Mouse (Mus musculus) olfactory bulb, adult 2 months (tissue): ENCODE data around the gene N4bp3. TPM values are rescaled to one million over a fixed set of nuclear protein-coding genes. Genes with fewer than 3 reads are reported as not detected.

Experiments
- H3K27ac ChIP-seq: fragments of 200-500 bp; 2 replicates; pipeline ENCODE4 v1.5.1; 2012; ENCODE audit warnings: low read depth, low read length; ENCODE audit not compliant: insufficient read depth
- H3K4me1 ChIP-seq: fragments of 200-500 bp; 2 replicates; pipeline ENCODE4 v1.6.1; 2012; ENCODE audit warnings: low read length; ENCODE audit not compliant: control insufficient read depth, insufficient read depth
- H3K4me3 ChIP-seq: fragments of 200-500 bp; 2 replicates; pipeline ENCODE4 v1.5.1; 2012; ENCODE audit warnings: mild to moderate bottlenecking, low read depth, low read length, moderate library complexity; ENCODE audit not compliant: insufficient read depth
- CTCF ChIP-seq: fragments of 200-500 bp; IDR thresholded peaks from 2 replicates; pipeline ENCODE4 v1.5.1; 2012; ENCODE audit warnings: low read depth, mild to moderate bottlenecking, low read length, moderate library complexity; ENCODE audit not compliant: insufficient read depth
- POLR2A ChIP-seq: fragments of 200-500 bp; IDR thresholded peaks from 2 replicates; pipeline ENCODE4 v1.6.1; 2012; ENCODE audit warnings: mild to moderate bottlenecking, low read depth, low read length, moderate library complexity; ENCODE audit not compliant: insufficient read depth
- WGBS: fragments of 180-500 bp; shearing (Covaris S2); methylation state at CpG from one replicate; pipeline ENCODE4 v1.1.7; 2018; 5-methylcytosine and 5-hydroxymethylcytosine counted together
- polyA plus RNA-seq: library from polyadenylated mRNA; stranded (reverse); fragments of >200 nt; gene quantifications from 2 replicates; pipeline ENCODE4 v1.2.4, GENCODE M21; 2012; ENCODE audit warnings: low replicate concordance; ENCODE audit not compliant: missing spikeins, insufficient read depth, insufficient read length

Gene N4bp3
- polyA plus RNA-seq, 1 experiment = not detected

DNA sequence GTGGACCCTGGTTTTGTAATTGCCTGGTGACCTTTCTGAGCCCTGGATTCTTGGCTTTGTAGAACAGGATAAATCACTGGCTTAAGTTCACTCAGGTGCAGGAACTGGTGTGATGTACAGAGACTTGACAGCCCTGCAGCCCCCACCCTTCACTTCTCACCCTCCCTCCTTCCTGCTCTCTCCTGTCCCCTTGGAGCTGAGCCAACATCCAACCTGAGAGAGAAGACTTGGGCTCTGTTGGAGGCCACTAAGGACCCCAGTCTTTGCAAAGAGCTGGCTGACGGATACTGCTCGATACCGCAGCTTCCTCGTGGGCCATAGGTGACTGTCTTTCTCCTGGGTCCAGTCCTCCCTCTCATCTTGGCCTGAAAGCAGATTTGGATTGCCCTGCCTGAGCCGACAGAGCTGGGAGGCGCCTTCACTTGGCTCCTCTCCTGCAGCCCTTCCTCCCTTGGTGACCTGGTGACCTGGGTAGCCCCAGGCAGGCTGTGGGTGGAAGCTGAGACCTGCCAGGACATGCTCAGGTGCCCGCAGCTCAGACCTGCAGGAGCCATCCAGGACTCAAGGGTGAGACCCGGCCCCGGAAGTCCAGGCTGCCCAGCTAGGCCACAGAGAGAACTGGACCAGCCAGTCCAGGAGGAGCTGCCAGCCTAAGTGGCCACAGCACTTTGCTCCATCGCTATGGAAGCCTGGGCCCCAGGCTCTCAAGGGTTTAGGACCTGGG lies 6.3 kb upstream of the N4bp3 start:
- Histone ChIP-seq H3K27ac (no peak overlapping the region), H3K4me3 (no peak overlapping the region), H3K4me1 (peaks cover 9% of the 10 kb centered on the region)
- 88% methylated on average over 10 of the region's 10 CpGs for WGBS
- TF ChIP-seq POLR2A (no peak), CTCF (0 out of 2 replicates have a peak, but pooled peaks have one; percentile 5)

DNA sequence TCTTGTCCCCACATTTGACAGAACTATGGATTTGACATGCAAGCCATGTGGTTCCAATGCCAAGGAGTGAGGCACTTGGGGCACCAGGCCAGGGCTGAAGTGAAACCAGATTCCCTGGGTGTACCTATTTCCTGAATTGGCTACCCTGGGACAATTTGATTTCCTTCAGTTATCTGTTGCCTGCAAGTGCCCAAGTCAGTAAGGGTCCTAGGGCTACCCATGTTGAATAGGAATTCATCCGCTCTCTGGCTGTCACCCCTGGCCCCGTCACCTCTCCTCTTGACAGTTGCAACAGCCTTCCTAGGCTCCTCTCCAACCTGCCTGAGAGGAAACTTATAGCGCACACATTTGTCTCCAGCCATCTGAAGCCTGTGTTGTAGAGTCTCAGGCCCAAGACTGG lies 4.2 kb upstream of the N4bp3 start:
- 96% methylated on average over 3 of the region's 3 CpGs for WGBS
- no peak overlapping the region for H3K27ac ChIP-seq
- H3K4me1 ChIP-seq = peaks cover 20% of the 10 kb centered on the region
- no peak overlapping the region for H3K4me3 ChIP-seq
- TF ChIP-seq POLR2A = no peak
- TF ChIP-seq CTCF = no peak

DNA sequence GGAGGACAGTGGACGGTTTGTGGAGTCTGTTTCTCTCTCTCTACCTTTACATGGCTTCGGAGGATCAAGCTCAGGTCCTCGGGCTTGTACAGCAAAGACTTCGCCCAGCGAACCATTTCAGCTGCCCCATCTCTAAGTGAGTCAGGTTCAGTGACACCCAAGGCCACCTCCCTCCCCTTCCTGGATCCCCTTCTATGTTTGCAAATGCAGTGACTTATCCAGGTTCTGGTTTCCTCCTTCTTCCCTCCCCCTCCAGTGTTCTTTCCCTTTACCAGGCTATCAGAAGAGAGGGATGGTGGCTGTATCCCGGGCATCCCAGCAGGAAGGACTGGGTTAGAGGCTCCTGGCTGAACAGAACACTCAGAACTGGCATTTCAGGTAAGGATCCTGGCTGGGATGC lies 3.1 kb upstream of the N4bp3 start:
- H3K4me3 ChIP-seq = no peak overlapping the region
- TF ChIP-seq POLR2A = no peak
- TF ChIP-seq CTCF = no peak
- 89% methylated on average over 6 of the region's 6 CpGs for WGBS
- no peak overlapping the region for H3K27ac ChIP-seq
- H3K4me1 ChIP-seq = peaks cover 25% of the 10 kb centered on the region

GRCm38 (mm10) chr11:51652889-51653418 lies 2.3 kb upstream of the N4bp3 start:
- no peak overlapping the region for H3K4me3 ChIP-seq
- WGBS = 91% methylated on average over 4 of the region's 4 CpGs
- TF ChIP-seq POLR2A (no peak), CTCF (no peak)
- H3K27ac ChIP-seq = no peak overlapping the region
- peaks cover 25% of the 10 kb centered on the region for H3K4me1 ChIP-seq

DNA sequence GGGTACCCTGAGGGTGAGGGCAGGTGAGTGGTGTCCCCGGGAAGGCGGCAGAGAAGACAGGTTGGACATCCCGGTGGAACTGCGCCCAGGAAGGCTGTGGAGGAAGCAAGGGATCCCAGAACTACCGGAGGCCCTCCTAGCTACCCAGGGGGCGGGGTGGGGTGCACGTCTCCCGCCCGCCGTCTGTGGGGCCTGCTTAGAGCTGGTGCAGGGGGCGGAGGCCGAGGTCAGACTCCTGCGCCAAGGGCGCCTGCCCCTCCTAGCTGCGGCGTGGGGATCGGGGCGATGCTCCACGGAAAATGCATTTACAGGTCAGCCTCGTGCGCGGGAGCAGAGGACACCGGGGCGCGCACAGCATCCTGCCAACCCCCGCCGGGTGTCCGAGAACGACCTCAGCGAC lies 381 bp downstream of the N4bp3 start:
- WGBS = 1% methylated on average over 30 of the region's 30 CpGs
- TF ChIP-seq POLR2A (no peak), CTCF (no peak)
- no peak overlapping the region for H3K27ac ChIP-seq

GRCm38 (mm10) chr11:51649889-51650199 lies 798 bp downstream of the N4bp3 start:
- 13% methylated on average over 7 of the region's 7 CpGs for WGBS
- no peak overlapping the region for H3K27ac ChIP-seq

More for the DNA sequence above, 381 bp downstream of the N4bp3 start:
- peak overlapping the region; percentile 51 for H3K4me3 ChIP-seq
- H3K4me1 ChIP-seq = peaks cover 33% of the 10 kb centered on the region

DNA sequence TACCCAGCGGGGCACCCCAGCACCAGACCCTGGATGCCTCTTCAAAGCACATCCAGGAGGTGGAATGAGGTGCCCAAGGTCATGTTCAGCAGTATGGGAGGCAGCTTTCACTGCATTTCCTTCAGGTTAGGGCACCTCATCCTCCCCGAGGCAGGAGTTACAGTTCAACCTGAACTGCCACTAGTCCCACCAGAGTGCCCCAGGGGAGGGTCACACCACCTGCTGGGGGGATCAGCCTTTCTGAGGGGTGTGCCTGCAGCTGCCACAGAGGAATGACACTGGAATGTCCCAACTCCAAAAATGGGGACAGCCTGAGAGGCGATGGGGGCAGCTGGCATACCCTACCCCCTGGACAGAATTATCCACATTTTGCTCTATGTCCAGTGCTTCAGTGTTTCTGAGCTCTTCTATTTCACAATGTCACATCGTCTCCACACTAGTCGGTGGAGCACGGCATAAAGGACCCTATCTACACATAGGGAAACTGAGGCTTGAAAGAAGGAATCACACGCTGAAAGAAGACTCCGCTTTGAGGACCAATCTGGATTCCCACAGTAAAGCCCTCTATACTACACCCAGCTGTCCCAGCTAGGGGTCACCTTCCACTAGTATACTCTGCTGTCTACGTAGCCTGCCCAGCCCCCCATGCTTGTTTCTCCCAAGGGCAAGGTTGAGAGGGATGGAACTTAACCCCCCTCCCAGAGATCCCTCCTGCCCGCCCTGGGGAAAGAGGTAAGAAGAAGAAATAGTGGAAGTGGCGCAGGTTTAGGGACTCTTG lies 1.3 kb downstream of the N4bp3 start:
- peak overlapping the region; percentile 51; the same call in 1 of the 2 replicates for H3K4me3 ChIP-seq
- H3K4me1 ChIP-seq = peaks cover 34% of the 10 kb centered on the region
- 67% methylated on average over 11 of the region's 11 CpGs for WGBS
- TF ChIP-seq CTCF (no peak), POLR2A (no peak)
- no peak overlapping the region for H3K27ac ChIP-seq

More at GRCm38 (mm10) chr11:51649889-51650199, 798 bp downstream of the N4bp3 start:
- H3K4me1 ChIP-seq = peaks cover 33% of the 10 kb centered on the region
- peak overlapping the region; percentile 51 for H3K4me3 ChIP-seq
- TF ChIP-seq CTCF (no peak), POLR2A (no peak)

DNA sequence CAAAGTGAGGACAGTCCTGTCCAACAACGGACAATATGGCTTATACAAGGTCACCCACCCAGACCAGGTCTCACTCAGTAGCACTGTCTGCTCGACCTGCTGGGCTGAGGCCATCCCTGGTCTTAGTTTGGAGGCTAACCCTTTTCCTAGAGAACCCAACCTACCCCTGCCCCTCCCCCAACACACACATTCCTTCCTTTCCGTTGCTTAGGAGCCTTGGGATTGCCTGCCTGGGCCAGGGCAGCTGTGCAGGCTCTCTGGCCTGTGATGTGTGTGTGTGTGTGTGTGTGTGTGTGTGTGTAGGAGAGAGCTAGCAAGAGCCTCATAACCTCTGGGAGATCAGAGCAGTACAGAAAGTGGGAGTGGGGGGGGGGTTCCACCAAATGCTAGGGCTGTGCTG lies 2.1 kb downstream of the N4bp3 start:
- Histone ChIP-seq H3K4me3 (no peak overlapping the region), H3K27ac (no peak overlapping the region), H3K4me1 (peaks cover 42% of the 10 kb centered on the region)
- WGBS = 36% methylated on average over 3 of the region's 3 CpGs
- TF ChIP-seq POLR2A = no peak
- no peak for TF ChIP-seq CTCF

DNA sequence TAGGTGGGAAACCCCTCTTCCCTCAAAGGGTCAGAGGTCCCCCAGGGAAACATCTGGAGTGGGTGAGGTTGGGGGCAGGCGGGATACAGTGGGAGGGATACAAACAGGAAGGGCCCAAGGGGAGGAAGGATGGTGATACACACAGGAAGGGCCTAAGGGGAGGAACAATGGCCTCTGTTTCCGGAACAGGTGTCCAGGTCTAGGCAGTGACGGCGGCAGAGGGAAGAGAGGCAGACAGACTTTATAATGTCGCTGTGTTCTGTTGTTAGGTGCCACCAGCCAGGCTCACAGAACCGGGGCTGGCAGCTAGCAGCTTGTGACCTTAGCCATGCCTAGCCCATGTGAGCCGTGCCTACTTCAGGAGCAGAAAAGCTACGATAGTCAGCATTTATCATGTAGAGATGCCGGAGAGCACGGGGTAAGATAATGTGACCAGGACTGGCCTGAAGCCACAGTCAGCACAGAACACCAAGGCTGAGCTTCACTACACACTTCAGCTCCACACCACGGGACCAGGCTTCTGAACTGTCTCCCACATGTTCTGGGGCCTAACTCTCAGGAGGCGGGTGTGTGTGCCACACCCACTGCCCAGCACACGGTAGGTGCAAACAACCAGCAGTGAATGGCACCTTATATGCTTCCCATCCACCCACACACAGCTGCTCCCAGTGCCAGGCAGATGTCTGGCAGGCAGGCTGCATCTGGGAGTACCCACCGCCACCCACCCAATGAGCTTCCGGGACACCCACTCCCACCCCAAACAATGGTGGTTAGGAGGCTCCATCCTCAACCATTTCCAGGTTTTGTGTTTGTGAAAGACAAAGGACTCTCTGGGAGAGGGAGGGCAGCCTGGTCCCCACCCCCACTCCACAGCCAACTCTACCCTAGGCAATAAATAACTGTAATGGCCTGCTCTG lies 3.6 kb downstream of the N4bp3 start:
- peak overlapping the region; percentile 6; the same call in 1 of the 2 replicates for H3K27ac ChIP-seq
- no peak for TF ChIP-seq CTCF
- no peak for TF ChIP-seq POLR2A
- WGBS = 60% methylated on average over 15 of the region's 15 CpGs

More for the DNA sequence above, 3.6 kb downstream of the N4bp3 start:
- Histone ChIP-seq H3K4me1 (peaks cover 53% of the 10 kb centered on the region), H3K4me3 (no peak overlapping the region)
